Mouse (Mus musculus): ENCODE measurements around the gene Cdk5.

The Cdk5 gene

GRCm38 (mm10) chr5:24423129-24424003 lies at the start of gene Cdk5, which contains the start of gene Slc4a2:
TSS of gene Cdk5 (minus strand) at chr5:24423530.
TSS of gene Slc4a2 (plus strand) at chr5:24423837.
- in situ Hi-C loops (cut with MboI; ENCODE audit: low pct_unique_long_range_greater_than_20kb in 1 of 2, low sequenced_read_pairs in 2 of 2, unreplicated experiment in 1 of 2): no loop called here

- in situ Hi-C loops (cut with MboI; ENCODE audit: low pct_unique_long_range_greater_than_20kb in 1 of 2, low sequenced_read_pairs in 2 of 2, unreplicated experiment in 1 of 2): no loop called here
Measured at GRCm38 (mm10) chr5:24470600-24470999, 47.3 kb upstream of the Cdk5 start.

- in situ Hi-C loops (cut with MboI; ENCODE audit: low pct_unique_long_range_greater_than_20kb in 1 of 2, low sequenced_read_pairs in 2 of 2, unreplicated experiment in 1 of 2): no loop called here
Measured at GRCm38 (mm10) chr5:24466762-24467161, 43.4 kb upstream of the Cdk5 start.

GRCm38 (mm10) chr5:24455613-24456012 lies 32.3 kb upstream of the Cdk5 start:
- in situ Hi-C loops (cut with MboI; ENCODE audit: low pct_unique_long_range_greater_than_20kb in 1 of 2, low sequenced_read_pairs in 2 of 2, unreplicated experiment in 1 of 2): no loop called here

GRCm38 (mm10) chr5:24455076-24455475 lies 31.7 kb upstream of the Cdk5 start:
- in situ Hi-C loops (cut with MboI; ENCODE audit: low pct_unique_long_range_greater_than_20kb in 1 of 2, low sequenced_read_pairs in 2 of 2, unreplicated experiment in 1 of 2): no loop called here

GRCm38 (mm10) chr5:24453985-24454303 lies 30.6 kb upstream of the Cdk5 start:
- in situ Hi-C loops (cut with MboI; ENCODE audit: low pct_unique_long_range_greater_than_20kb in 1 of 2, low sequenced_read_pairs in 2 of 2, unreplicated experiment in 1 of 2): no loop called here

- in situ Hi-C loops (cut with MboI; ENCODE audit: low pct_unique_long_range_greater_than_20kb in 1 of 2, low sequenced_read_pairs in 2 of 2, unreplicated experiment in 1 of 2): no loop called here
Measured at GRCm38 (mm10) chr5:24453283-24453984, 30.1 kb upstream of the Cdk5 start.

GRCm38 (mm10) chr5:24452691-24453233 lies 29.4 kb upstream of the Cdk5 start:
- in situ Hi-C loops (cut with MboI; ENCODE audit: low pct_unique_long_range_greater_than_20kb in 1 of 2, low sequenced_read_pairs in 2 of 2, unreplicated experiment in 1 of 2): no loop called here

- in situ Hi-C loops (cut with MboI; ENCODE audit: low pct_unique_long_range_greater_than_20kb in 1 of 2, low sequenced_read_pairs in 2 of 2, unreplicated experiment in 1 of 2): no loop called here
Measured at GRCm38 (mm10) chr5:24452030-24452690, 28.8 kb upstream of the Cdk5 start, which contains the start of gene Agap3. TSS of gene Agap3 (plus strand) at chr5:24452177.

- in situ Hi-C loops (cut with MboI; ENCODE audit: low pct_unique_long_range_greater_than_20kb in 1 of 2, low sequenced_read_pairs in 2 of 2, unreplicated experiment in 1 of 2): no loop called here
Measured at GRCm38 (mm10) chr5:24451264-24452029, 28.1 kb upstream of the Cdk5 start.

- in situ Hi-C loops (cut with MboI; ENCODE audit: low pct_unique_long_range_greater_than_20kb in 1 of 2, low sequenced_read_pairs in 2 of 2, unreplicated experiment in 1 of 2): no loop called here
Measured at GRCm38 (mm10) chr5:24447624-24448298, 24.4 kb upstream of the Cdk5 start, which contains the start of gene Tmub1. TSS of gene Tmub1 (minus strand) at chr5:24447854.

- in situ Hi-C loops (cut with MboI; ENCODE audit: low pct_unique_long_range_greater_than_20kb in 1 of 2, low sequenced_read_pairs in 2 of 2, unreplicated experiment in 1 of 2): no loop called here
Measured at GRCm38 (mm10) chr5:24446630-24447029, 23.3 kb upstream of the Cdk5 start.

GRCm38 (mm10) chr5:24445428-24446080 lies 22.2 kb upstream of the Cdk5 start:
- in situ Hi-C loops (cut with MboI; ENCODE audit: low pct_unique_long_range_greater_than_20kb in 1 of 2, low sequenced_read_pairs in 2 of 2, unreplicated experiment in 1 of 2): no loop called here

GRCm38 (mm10) chr5:24444746-24445427 lies 21.6 kb upstream of the Cdk5 start, which contains the start of gene Fastk:
TSS of gene Fastk (minus strand) at chr5:24445287.
- in situ Hi-C loops (cut with MboI; ENCODE audit: low pct_unique_long_range_greater_than_20kb in 1 of 2, low sequenced_read_pairs in 2 of 2, unreplicated experiment in 1 of 2): no loop called here

GRCm38 (mm10) chr5:24443927-24444326 lies 20.6 kb upstream of the Cdk5 start:
- in situ Hi-C loops (cut with MboI; ENCODE audit: low pct_unique_long_range_greater_than_20kb in 1 of 2, low sequenced_read_pairs in 2 of 2, unreplicated experiment in 1 of 2): no loop called here

GRCm38 (mm10) chr5:24443204-24443603 lies 19.9 kb upstream of the Cdk5 start:
- in situ Hi-C loops (cut with MboI; ENCODE audit: low pct_unique_long_range_greater_than_20kb in 1 of 2, low sequenced_read_pairs in 2 of 2, unreplicated experiment in 1 of 2): no loop called here

GRCm38 (mm10) chr5:24442029-24442428 lies 18.7 kb upstream of the Cdk5 start:
- in situ Hi-C loops (cut with MboI; ENCODE audit: low pct_unique_long_range_greater_than_20kb in 1 of 2, low sequenced_read_pairs in 2 of 2, unreplicated experiment in 1 of 2): no loop called here

Data from mouse embryonic stem cell (cell line).